Mouse (Mus musculus) cerebellum, postnatal 10 days (tissue): ENCODE data around the gene S100a13.

Source experiments
- DNase-seq, 2 experiments: peaks; one replicate each; pipeline ENCODE4 v3.0.0; 2021; ENCODE audit warnings: mixed read lengths in 2 of 2

The S100a13 gene

GRCm38 (mm10) chr3:90508287-90508949 is 5.8 kb upstream of the S100a13 start:
- DNase-seq = peak in 1 of 2 experiments; percentile 28

- DNase-seq = peak; percentile 100
Observed at GRCm38 (mm10) chr3:90508950-90509746, 5.1 kb upstream of the S100a13 start, which contains the start of gene Chtop. TSS of gene Chtop (minus strand) at chr3:90509498.

DNA sequence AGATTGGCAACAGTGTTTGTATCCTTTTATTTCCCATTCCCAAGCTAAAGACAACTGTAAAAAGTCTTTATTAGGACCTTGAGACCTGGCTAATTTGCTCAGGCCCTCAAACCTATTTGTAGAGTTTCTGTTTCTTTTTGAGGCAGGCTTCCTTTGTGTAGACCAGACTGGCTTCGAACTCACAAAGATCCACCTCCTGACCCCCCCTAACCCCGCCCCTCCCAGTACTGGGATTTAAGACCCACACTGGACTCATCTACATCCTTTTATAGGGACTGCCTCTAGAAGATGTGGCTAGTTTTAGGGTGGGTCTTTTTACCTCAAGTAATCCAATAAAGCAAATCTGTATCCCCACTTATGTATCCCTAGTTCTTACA is 4.5 kb upstream of the S100a13 start:
- DNase-seq = no peak

GRCm38 (mm10) chr3:90512276-90512675 is 2.0 kb upstream of the S100a13 start:
- DNase-seq = no peak

- DNase-seq = no peak
Observed at GRCm38 (mm10) chr3:90512948-90513642, 1.1 kb upstream of the S100a13 start.

DNA sequence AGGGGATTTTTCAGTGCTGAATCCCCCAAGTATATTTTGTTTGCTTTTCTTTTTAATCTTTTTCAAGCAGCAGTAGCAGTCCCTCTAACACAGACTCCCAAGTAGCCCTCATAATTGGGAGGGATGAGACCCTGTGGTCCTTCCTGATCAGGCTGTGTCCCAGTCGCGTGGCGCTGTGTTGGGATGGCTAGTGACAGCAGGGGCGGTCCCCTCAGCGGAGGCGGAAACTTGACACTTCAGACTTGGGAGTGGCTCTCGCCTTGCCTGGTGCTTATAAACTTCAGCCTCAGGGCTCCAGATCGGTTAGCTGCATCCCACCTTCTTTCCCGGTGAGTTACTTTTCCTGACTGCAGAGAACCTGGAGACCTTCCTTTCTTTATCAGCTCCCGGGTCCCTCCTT is 456 bp downstream of the S100a13 start:
- DNase-seq = peak; percentile 31 to 42

DNA sequence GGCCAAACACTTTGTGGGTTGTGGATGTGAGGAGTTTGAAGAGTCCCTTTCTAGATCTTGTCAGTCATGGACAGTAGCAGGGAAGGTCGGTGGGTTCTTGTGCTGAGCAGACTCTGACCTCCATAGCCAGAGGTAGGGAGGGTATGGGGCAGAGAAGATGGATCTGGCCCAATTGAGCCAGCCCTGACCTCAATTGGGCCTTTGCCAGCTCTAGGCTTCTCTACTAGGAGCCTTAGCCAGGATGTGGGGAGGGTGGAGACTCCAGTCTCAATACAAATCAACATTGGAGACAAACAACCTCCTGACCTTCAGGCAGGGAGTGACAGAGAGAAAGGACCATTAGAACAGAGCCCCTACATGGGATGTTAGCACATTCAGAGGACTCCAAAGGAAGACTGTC is 1.0 kb downstream of the S100a13 start:
- DNase-seq = peak in 1 of 2 experiments; percentile 30

GRCm38 (mm10) chr3:90515789-90516188 is 1.6 kb downstream of the S100a13 start:
- DNase-seq = no peak

- no peak for DNase-seq
Observed at GRCm38 (mm10) chr3:90517711-90518110, 3.5 kb downstream of the S100a13 start.

- peak; percentile 63 to 75 for DNase-seq
Observed at GRCm38 (mm10) chr3:90525421-90525820, 11.2 kb downstream of the S100a13 start.

DNA sequence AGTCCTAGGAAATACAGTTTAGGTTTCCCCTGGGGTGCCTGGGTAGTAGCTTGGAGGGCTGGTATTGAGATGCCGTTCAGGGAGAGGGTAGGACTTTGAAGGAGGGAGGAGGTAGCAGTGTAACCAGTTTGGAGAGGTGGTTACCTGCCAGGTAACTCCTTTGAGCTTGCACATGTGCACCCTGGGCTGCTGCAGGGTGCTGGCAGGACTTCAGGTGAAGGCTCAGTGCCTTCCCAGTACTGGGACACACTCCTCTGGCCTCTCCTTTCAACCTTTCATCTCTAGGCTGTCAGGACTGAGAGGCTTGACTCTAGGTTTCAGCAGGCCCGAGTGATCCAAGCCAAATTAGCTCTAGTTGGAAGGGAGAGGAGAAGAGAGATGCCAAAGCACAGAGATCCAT is 11.8 kb downstream of the S100a13 start:
- DNase-seq = no peak

DNA sequence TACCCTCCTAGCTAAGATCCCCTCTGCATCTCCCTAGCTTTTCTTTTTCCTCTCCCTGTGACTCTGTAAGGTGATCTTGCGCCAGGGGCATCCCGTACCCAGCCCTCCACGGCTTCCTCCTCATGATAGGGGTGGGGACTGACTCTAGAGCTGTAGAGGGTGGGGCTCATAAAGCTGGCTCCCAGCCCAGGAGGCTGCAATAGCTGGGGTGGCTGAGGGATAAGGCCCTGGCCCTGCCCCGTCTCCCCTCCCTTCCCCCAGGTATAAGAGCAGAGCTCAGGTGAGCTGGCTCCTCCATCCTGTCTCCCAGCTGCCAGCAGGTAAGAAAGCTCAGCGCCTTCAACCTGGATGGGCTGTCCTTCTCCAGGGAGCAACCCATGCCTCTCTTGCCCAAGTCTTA is 12.3 kb downstream of the S100a13 start, which contains the start of gene S100a14:
Gene S100a14 (plus strand): TSS at position 277 of the 400 bp plus-strand sequence.
- no peak for DNase-seq

GRCm38 (mm10) chr3:90527291-90527873 is 13.1 kb downstream of the S100a13 start:
- no peak for DNase-seq

DNA sequence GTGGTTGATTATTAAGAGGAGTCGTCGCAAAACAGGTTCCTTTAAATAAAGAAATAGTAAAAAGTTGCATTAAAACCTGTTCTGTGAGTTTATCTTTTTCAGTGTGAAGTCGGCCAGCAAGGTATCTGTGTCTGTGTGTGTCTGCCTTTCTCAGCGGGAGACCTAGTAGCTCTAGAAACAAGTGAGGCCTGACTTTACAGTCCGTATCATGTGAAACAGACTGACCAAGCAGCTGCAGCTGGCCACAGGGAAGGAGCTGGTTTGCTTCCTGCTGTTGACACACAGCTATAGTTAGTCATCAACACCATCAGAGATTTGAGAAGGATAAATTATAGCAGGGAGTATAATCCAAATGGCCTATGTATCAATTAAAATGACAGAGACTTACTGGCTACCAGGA is 17.5 kb downstream of the S100a13 start:
- DNase-seq = no peak

DNA sequence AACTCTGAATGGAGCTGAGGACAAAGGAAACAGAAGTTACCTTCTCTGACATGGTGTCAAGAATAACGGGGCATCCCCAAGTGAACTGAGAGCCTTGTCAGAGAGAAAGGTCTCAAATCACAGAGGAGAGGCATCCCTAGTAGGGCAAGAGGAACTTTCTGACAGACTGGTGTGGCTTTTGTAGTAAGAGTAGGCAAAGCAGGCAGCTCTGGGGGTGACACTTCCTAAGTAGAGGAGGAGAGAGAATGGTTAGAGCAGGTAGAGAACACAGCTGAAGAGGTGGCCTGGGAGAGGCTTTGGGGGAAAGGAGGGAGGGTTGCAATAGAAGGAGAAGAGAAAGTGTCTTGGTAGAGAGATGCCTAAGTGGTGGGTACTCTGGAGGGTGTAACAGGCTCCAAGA is 21.2 kb downstream of the S100a13 start:
- DNase-seq = no peak

- peak; percentile 62 to 72 for DNase-seq
Observed at GRCm38 (mm10) chr3:90537141-90537904, 23.1 kb downstream of the S100a13 start, which contains the start of gene S100a16. TSS of gene S100a16 (plus strand) at chr3:90537254.

GRCm38 (mm10) chr3:90537905-90538296 is 23.7 kb downstream of the S100a13 start:
- no peak for DNase-seq

- DNase-seq = peak; percentile 29 to 35
Observed at GRCm38 (mm10) chr3:90540904-90541303, 26.7 kb downstream of the S100a13 start.

GRCm38 (mm10) chr3:90549676-90550420 is 35.6 kb downstream of the S100a13 start:
- no peak for DNase-seq

DNA sequence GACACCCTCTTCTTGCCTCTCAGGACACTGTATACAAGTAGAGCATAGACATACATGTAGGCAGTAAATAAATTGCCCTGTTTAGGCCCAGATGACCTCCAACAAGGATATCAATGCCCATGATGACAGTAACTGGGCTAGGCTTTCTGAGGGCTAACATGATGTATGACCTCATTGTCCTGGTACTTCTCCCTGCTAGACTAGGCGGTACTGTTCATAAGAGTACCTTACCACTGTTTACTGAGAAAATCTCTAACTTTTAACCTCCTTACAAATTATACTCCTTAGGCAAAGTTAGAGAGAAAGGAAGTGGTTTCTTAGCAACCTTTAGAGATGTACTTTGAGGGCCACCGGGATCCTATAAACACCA is 36.2 kb downstream of the S100a13 start:
- DNase-seq = no peak

- no peak for DNase-seq
Observed at GRCm38 (mm10) chr3:90552231-90552630, 38.0 kb downstream of the S100a13 start.

DNA sequence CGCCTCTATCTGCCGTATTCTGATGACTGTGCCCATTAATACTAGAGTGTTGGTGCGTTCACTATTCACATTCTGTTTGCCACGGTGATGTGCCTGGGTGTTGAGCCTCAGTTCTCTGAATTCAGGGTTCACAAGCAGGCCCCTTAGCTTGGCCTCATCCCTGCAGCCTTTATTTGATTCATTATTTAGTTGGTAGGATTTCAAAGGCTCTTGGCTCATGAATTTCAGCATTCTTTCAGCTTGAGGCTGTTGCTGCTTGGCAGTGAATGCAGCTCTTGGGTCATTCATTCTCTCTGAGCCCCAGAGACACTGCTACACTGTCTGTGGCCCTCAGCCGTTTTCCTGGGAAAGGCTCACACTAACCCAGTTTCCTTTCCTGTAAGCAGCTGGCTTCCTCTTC is 41.7 kb downstream of the S100a13 start:
- peak; percentile 16 to 45 for DNase-seq
